Mouse (Mus musculus): ENCODE measurements around the gene Zc3hc1. TPM values are rescaled to one million over a fixed set of nuclear protein-coding genes. Genes with fewer than 3 reads are reported as not detected.

Gene Zc3hc1
- total RNA-seq (2014; rRNA removed) (43.2 and 53.9 TPM in 2 replicates), polyA plus RNA-seq (2015; fragmentation: Nextera tagmentation; extraction: Ambion mirVana) (61.9 and 63.3 TPM in 2 replicates)

- DNase-seq (ENCODE audit: low spot score) (peak; percentile 89), ATAC-seq (ENCODE audit: low FRiP score) (peak; percentile 74; the same call in 1 of the 2 replicates)
- H3K4me1 ChIP-seq (ENCODE audit: insufficient read depth, low read length) = no peaks in the 10 kb centered on the region
- H3K9ac ChIP-seq (replicated peaks; ENCODE audit: low read length, poor library complexity, severe bottlenecking) = peak within 1 kb of the TSS; percentile 70
- H3K4me3 ChIP-seq (ENCODE audit: low read depth, low read length) = peak within 1 kb of the TSS; percentile 74
- no peaks in the 10 kb centered on the region for H3K9me3 ChIP-seq (ENCODE audit: low read length)
- H3K27ac ChIP-seq (ENCODE audit: low read depth, low read length) = peak within 1 kb of the TSS; percentile 62
- peaks cover 3% of the 10 kb centered on the region; the same call in 1 of the 2 replicates for H3K36me3 ChIP-seq (ENCODE audit: insufficient read depth, low read length)
- H3K27me3 ChIP-seq (ENCODE audit: insufficient read depth, low read length) = no peaks in the 10 kb centered on the region
- TF ChIP-seq CTCF (IDR thresholded peaks at IDR 0.05) = no peak
- 18% methylated on average over 33 of the region's 33 CpGs for WGBS
- H3K4me2 ChIP-seq (ENCODE audit: low read depth, low read length, poor library complexity, severe bottlenecking) = peak within 1 kb of the TSS; percentile 53
Observed at GRCm38 (mm10) chr6:30390714-30391697, at the start of gene Zc3hc1. Gene Zc3hc1 (minus strand): TSS chr6:30391028.

GRCm38 (mm10) chr6:30439576-30439975 is 48.7 kb upstream of the Zc3hc1 start:
- no peak overlapping the region for H3K4me2 ChIP-seq (ENCODE audit: low read depth, low read length, poor library complexity, severe bottlenecking)
- DNase-seq (ENCODE audit: low spot score) (no peak), ATAC-seq (ENCODE audit: low FRiP score) (no peak)
- no peak overlapping the region for H3K4me3 ChIP-seq (ENCODE audit: low read depth, low read length)
- 97% methylated on average over 10 of the region's 10 CpGs for WGBS
- no peak overlapping the region for H3K9ac ChIP-seq (replicated peaks; ENCODE audit: low read length, poor library complexity, severe bottlenecking)
- H3K27me3 ChIP-seq (ENCODE audit: insufficient read depth, low read length) = no peaks in the 10 kb centered on the region
- H3K4me1 ChIP-seq (ENCODE audit: insufficient read depth, low read length) = no peaks in the 10 kb centered on the region
- no peak overlapping the region for H3K27ac ChIP-seq (ENCODE audit: low read depth, low read length)
- TF ChIP-seq CTCF (IDR thresholded peaks at IDR 0.05) = no peak
- H3K9me3 ChIP-seq (ENCODE audit: low read length) = no peaks in the 10 kb centered on the region
- peaks cover 17% of the 10 kb centered on the region for H3K36me3 ChIP-seq (ENCODE audit: insufficient read depth, low read length)

- Histone ChIP-seq H3K27me3 (ENCODE audit: insufficient read depth, low read length) (no peaks in the 10 kb centered on the region), H3K36me3 (ENCODE audit: insufficient read depth, low read length) (peaks cover 7% of the 10 kb centered on the region), H3K4me3 (ENCODE audit: low read depth, low read length) (no peak overlapping the region), H3K9me3 (ENCODE audit: low read length) (no peaks in the 10 kb centered on the region), H3K4me1 (ENCODE audit: insufficient read depth, low read length) (no peaks in the 10 kb centered on the region), H3K27ac (ENCODE audit: low read depth, low read length) (no peak overlapping the region), H3K9ac (replicated peaks; ENCODE audit: low read length, poor library complexity, severe bottlenecking) (no peak overlapping the region), H3K4me2 (ENCODE audit: low read depth, low read length, poor library complexity, severe bottlenecking) (no peak overlapping the region)
- WGBS = 83% methylated on average over 3 of the region's 3 CpGs
- DNase-seq (ENCODE audit: low spot score) (no peak), ATAC-seq (ENCODE audit: low FRiP score) (no peak)
- TF ChIP-seq CTCF (IDR thresholded peaks at IDR 0.05) = no peak
Observed at GRCm38 (mm10) chr6:30437054-30437453, 46.2 kb upstream of the Zc3hc1 start.

GRCm38 (mm10) chr6:30436476-30436875 is 45.6 kb upstream of the Zc3hc1 start:
- Histone ChIP-seq H3K9ac (replicated peaks; ENCODE audit: low read length, poor library complexity, severe bottlenecking) (no peak overlapping the region), H3K4me3 (ENCODE audit: low read depth, low read length) (no peak overlapping the region), H3K4me2 (ENCODE audit: low read depth, low read length, poor library complexity, severe bottlenecking) (no peak overlapping the region), H3K9me3 (ENCODE audit: low read length) (no peaks in the 10 kb centered on the region), H3K27ac (ENCODE audit: low read depth, low read length) (no peak overlapping the region), H3K4me1 (ENCODE audit: insufficient read depth, low read length) (no peaks in the 10 kb centered on the region), H3K27me3 (ENCODE audit: insufficient read depth, low read length) (no peaks in the 10 kb centered on the region), H3K36me3 (ENCODE audit: insufficient read depth, low read length) (peaks cover 2% of the 10 kb centered on the region; the same call in 1 of the 2 replicates)
- TF ChIP-seq CTCF (IDR thresholded peaks at IDR 0.05) = no peak
- 93% methylated on average over 3 of the region's 3 CpGs for WGBS
- DNase-seq (ENCODE audit: low spot score) (no peak), ATAC-seq (ENCODE audit: low FRiP score) (no peak)

- no peaks in the 10 kb centered on the region for H3K4me1 ChIP-seq (ENCODE audit: insufficient read depth, low read length)
- WGBS = 81% methylated on average over 3 of the region's 3 CpGs
- H3K9me3 ChIP-seq (ENCODE audit: low read length) = no peaks in the 10 kb centered on the region
- no peak overlapping the region for H3K27ac ChIP-seq (ENCODE audit: low read depth, low read length)
- no peak overlapping the region for H3K4me2 ChIP-seq (ENCODE audit: low read depth, low read length, poor library complexity, severe bottlenecking)
- DNase-seq (ENCODE audit: low spot score) (no peak), ATAC-seq (ENCODE audit: low FRiP score) (no peak)
- no peaks in the 10 kb centered on the region for H3K36me3 ChIP-seq (ENCODE audit: insufficient read depth, low read length)
- H3K27me3 ChIP-seq (ENCODE audit: insufficient read depth, low read length) = no peaks in the 10 kb centered on the region
- H3K4me3 ChIP-seq (ENCODE audit: low read depth, low read length) = no peak overlapping the region
- no peak overlapping the region for H3K9ac ChIP-seq (replicated peaks; ENCODE audit: low read length, poor library complexity, severe bottlenecking)
- TF ChIP-seq CTCF (IDR thresholded peaks at IDR 0.05) = no peak
Observed at GRCm38 (mm10) chr6:30432461-30433192, 41.8 kb upstream of the Zc3hc1 start.

Measured in midbrain, postnatal 0 days (tissue).